Mouse (Mus musculus): ENCODE data around the gene Hc.

Gene Hc

DNA sequence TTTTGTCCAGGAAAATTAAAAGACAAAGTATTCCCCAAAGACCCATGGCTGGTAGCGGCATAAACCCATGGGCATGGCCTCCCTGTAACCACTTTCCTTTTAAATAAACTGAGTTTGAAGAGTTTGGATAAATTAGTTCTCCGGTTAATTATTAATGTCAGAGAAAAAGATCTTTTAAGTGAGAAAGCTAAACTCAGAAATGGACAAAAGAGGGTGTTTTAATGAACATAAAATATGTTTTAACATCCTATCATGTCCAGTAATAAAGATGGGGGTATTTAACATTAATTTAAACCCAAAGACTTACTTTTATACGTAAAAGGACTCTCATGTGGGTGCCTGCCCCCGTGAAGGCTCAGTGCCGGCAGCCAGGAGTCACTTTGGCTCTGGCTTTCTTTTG is at the start of gene Hc:
Gene Hc (minus strand): TSS at position 101 of the 400 bp plus-strand sequence.
- no peak for DNase-seq (ENCODE audit: low spot score in 2 of 2)

DNA sequence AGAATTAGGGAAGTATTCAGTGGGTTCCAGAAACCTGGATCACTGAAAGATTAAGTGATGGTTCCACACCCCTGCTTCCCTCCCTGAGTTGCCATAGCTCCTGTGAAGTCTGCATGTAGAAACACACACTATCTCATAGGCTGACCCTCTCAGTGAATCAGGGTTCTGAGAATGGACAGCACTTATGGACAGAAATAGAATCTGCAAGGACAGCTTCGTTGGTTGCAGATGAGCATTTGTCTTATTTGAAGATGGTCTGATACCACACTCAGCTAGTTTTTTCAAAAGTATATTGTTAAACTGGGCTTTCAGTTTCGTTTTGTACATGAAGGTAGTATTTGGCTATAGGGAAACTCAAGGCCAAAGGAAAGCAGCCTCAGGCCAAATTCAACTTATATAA is 49.3 kb upstream of the Hc start:
- DNase-seq (ENCODE audit: low spot score in 2 of 2), result no peak

DNA sequence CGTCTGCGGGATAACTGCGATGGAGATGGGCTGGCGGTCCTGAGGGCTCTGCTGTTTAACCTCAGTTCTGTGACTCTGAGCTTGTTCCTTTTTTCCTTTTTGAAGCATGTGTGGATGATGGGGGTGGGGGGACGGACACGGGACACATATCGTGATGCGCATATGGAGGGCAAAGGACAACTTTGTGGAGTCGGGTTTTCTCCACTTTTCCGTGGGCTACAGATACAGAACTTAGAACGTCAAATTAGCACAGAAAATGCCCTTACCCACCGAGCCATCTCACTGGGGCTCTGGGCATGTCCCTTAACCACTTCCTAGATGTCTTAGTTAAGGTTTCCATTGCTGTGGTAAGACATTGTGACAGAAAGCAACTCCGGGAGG is 48.7 kb upstream of the Hc start:
- no peak for DNase-seq (ENCODE audit: low spot score in 2 of 2)

DNA sequence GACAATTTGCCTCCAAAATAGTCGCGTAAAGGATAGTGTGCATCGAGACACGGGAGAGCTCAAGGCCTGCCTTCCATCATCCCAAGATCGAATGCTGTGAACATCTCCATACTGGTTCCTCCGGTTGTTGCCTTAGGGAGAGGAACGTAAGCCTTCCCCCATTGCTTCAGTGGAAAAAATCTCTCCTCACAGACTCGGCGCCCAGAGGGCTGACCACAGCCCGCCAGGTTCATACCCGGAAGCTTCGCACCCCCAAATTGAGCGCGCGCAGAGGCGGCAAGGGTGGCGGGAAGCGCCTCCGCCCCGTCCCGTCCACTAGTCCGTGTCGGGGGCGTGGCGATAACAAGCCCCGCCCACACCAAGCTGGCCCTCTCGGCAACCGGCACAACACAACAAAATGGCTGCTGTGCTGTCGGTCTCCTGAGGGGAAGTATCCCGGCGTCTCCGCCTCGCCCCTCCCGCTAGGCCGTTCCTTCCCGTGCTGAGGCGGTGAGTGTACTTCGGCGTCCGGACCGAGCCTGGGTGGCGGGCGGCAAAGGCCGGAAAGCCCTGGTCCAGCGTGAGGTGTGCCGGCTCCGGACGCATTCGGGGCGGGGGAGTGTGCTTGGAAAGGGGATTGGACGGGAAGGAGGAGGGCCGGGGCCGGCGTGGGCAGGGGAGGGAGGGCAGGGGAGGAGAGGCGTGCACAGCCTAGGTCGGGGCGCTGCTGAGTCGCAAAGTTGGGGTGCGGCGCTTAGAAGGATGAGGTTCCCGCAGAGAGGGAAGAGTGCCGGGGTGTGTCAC is 48.1 kb upstream of the Hc start, which contains the start of gene Cntrl:
Gene Cntrl (plus strand): TSS at position 352 of the 783 bp plus-strand sequence.
- DNase-seq (ENCODE audit: low spot score in 2 of 2), result peak; percentile 85 to 88

DNA sequence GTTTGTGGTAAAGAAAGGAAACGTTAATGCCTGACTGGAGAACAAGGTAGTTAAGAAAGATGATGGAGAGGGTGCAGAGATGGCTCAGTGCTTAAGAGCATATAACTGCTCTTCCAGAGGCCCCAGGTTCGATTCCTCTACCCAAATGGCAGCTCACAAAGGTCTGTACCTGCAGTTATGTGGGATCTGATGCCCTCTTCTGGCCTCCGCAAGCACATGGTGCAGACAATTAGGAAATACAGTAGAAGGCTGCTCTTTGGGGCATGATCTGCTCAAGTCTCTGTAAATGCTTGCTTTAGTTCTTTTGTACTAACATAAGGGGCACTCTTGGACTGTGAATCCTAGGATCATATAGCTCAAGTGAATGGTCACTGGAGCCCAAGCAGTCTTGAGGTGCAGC is 47.5 kb upstream of the Hc start:
- peak; percentile 22 to 27 for DNase-seq (ENCODE audit: low spot score in 2 of 2)

DNA sequence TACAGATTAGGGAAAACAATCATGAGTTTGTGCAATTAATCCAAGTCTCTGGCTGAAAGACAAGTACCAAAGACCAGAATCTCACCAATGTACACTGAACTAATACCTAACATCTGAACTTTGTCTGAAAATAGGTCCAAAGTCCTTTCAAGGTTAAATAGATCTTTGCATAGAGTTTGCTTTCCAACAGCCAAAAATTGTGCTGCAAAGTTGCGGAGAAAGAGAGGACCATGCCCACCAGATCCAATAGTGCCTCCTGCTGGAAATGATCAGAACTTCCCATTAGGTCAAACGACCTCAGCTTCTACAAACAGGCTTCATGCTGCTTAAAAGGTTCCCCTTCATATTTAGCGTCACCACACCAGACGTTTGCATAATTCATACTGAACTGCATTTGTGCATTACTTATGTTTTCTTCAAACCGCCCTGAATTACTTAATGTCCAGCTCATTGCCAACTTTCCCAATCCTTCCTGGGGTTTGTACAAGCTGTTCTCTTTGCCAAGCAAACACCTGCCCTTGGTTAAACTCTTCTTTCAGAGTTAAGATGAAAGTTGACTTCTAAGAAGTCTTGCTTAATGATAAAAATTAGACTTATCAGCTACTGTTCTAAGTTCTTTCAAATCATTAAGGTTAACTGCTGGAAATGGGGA is 46.9 kb upstream of the Hc start:
- DNase-seq (ENCODE audit: low spot score in 2 of 2), result no peak

DNA sequence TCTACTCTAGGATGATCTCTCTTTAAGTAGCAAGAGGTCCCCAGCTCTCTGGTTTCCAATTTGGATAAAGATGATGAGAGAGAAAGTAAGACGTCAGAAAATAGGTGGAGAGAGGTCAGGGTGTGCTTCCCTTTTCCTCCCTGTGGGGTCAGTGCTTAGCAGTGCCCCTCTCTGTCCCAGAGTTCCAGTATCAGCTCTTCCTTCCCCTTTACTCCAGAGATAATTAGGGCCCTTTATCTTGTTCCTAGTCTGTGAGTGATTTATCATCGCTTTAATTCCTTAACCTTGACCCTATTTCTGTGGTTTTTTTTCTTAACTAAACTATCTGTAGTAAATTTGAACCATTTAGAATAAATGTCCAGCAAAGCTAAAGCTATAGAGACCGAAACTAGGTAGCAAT is 43.6 kb upstream of the Hc start:
- no peak for DNase-seq (ENCODE audit: low spot score in 2 of 2)

DNA sequence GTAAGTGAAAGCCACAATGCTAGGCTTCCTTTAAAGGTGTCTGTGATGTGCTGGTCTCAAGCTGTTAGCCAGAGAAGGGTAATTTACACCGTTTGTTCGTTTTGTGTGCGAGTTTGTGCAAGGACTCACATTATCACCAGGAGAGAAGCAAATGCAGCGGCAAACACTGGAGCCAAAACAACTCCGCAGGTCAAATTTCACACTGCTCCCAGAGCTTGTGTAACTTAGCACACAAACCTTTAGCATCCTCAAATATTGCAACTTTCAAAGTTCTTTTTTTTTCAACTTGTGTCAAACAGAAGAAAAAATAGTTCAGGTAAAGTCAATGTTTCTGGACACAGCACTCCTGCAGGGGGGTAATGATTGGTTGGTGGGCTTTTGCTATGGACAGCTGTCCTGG is 42.3 kb upstream of the Hc start:
- no peak for DNase-seq (ENCODE audit: low spot score in 2 of 2)

DNA sequence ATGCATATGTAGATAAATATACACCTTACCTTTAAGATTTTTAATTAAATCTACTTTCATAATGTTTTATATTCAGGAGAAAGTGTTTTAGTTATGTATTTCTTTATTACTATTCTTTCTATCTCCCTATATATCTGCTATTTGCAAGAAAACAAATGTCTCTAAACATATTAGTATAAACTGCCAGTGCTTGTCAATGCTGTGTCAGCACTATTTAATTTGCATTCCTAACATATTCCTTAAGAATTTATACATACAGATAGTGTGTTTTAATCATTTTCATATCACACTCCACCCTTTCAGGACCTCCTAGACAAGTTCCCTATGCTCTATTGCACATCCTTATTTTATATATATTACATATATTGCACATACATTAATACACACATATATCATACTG is 41.5 kb upstream of the Hc start:
- DNase-seq (ENCODE audit: low spot score in 2 of 2), result no peak

DNA sequence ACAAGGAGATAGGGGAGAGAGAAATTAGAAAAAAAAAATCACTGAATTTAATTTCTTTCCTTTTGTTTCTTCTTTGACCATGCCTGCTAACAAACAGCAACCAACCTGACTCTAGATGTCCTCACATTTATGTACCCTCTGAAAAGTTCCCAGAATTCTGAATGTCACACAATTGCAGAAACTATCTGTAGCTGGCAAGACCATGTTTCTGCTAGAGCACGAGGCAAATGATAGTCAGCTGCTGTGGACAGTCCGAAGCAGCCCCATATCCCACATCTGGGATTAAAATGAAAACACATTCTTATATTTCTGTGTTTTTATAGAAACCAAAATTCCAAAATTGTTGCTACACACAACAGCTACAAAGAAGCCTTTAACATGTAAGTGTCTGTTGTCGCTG is 40.2 kb upstream of the Hc start, which contains the start of gene AI182371:
Gene AI182371 (minus strand): TSS at position 101 of the 400 bp plus-strand sequence.
- no peak for DNase-seq (ENCODE audit: low spot score in 2 of 2)

DNA sequence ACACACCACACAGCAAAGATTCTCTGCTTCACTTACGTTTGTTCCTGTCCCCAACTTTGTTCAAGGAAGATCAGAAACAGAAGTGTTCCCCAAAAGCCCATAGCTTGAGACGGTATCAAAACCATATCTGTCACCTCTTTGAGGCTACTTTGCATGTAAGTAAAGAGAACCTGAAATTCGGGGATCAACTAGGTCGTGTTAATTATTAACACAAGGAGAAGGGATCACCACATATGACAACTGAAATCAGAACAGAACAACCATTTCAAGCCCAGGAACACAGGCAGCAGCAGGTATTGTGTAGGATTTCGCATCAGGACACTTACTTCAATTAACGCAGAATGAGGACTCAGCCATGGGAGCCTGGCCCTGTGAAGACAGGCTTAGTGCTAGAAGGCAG is 39.3 kb upstream of the Hc start:
- DNase-seq (ENCODE audit: low spot score in 2 of 2), result no peak

DNA sequence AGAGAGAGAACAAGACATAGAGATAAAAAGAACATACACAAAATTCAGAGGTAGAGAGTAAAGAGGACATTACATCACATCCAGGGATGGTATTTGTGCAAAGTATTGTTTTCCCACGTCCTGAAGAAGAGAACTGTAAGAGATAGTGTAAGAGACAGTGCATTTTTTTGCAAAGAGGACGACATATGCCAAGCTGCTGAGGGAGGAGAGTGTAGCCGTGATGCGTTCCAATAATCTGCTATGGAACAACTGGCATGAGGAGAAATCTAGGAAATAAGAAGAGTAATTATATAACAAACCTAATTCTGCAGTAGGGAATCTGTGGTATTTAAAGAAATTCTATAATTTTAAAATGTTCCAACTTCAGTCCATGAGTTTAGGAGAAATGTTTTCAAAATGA is 26.2 kb upstream of the Hc start:
- DNase-seq (ENCODE audit: low spot score in 2 of 2), result no peak

DNA sequence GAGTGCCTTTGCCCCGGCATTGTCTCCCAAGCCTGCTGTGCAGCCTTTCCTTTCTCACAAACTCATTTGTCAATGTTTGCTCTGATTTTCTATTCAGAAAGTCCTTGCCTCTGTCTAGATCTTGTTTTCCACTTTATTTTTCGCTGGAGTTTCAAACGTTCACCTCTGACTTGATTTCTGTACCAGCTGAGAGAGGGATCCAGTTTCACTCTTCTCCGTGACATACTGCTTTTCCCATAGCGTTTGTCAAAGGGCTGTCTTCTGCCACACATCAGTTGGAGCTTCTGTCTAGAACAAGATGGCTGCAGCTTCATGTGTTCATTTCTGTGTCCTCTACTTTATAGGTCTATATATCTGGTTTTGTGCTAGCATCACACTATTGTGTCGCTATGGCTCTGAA is 17.9 kb upstream of the Hc start:
- no peak for DNase-seq (ENCODE audit: low spot score in 2 of 2)

DNA sequence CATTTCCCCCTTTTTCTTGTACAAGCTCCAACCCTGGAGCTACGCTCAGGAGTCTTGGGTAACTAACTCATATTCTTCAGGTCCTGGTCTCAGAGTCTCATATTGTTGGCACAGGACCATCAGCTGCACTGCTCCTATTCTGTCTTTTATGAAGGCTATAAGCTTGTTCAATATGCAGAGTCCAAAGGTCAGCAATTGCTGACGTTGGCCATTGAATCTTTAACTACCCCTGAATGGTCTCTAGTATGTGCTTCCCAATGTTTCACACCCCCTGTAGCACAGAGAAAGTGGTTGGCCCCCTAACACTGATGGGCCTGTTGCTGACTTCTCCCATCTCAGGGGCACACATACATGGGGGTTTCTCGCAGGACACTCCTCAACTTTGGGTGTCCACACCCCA is 13.1 kb upstream of the Hc start:
- no peak for DNase-seq (ENCODE audit: low spot score in 2 of 2)

DNA sequence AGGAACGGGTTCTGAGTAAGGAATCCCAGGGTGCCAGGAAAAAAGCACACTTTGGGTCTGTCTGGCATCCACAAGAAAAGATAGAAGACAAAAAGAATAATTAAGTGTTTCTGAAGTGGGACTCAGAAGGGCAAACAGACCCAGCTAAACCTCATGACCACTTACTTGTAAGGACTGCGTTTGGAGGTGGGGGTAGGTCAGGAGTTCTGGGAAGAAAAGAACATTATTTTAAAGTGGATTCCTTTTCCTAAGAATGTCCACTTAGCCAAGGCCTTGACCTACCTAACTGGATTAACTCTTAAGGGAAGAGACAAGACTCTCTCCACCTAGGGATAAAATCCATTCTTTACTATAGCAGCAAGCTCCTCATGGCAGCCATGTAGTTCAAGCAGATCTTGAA is 11.3 kb upstream of the Hc start:
- no peak for DNase-seq (ENCODE audit: low spot score in 2 of 2)

DNA sequence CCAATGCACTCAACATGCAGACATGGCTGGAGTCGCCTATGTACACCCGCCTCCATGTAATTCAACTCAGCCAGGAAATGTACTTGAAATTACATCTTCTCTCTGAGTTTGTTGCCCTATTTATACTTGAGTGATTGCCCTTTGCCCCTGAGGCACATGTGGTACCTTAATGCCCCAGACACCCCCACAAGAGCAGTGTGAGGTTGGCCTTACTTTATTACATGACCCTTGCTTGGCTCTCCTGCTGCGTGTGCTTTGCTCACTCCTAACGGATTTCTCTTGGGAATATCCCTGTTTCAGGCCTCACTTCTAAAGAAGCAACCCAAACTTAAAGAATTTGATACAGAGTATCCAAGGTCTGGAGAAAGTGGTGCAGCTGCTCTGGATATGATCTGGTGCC is 9.0 kb upstream of the Hc start:
- no peak for DNase-seq (ENCODE audit: low spot score in 2 of 2)

DNA sequence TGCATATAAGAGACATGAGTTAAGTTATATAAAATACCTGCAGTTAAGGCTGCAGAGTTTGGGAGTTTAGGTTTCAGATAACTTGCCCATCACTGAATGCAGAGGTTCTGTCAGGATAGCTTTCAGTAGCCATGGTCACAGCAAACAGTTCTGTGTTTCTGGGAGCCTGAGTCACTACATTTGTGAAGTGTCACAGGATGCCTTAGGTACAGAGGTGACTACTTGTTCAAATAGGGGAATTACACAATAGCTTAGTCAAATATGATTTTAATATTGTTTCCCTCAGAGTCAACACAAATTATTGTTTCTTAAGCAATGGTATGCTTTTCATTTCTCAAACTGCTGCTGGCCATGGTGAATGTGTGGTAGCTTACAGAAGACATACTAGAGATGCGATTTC is 7.9 kb upstream of the Hc start:
- DNase-seq (ENCODE audit: low spot score in 2 of 2), result no peak

DNA sequence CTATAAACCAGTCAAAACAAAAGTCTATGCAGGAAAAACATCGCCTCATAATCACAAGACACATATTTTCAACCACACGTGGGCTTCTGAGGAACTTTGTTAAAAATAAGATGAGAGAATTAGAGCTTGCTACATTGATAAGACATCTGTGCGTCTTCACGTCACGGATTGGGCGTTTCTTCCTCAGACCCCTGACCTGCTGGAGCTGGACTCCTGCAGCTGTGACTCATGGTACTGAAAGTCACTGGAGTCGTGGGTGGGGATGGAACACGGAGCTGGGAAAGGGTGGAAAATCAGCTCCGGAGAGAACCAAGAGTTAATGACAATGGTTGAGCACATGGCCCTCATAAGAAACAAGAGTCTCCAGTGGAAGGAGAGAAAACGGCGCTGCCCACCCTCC is 5.9 kb upstream of the Hc start:
- DNase-seq (ENCODE audit: low spot score in 2 of 2), result no peak

DNA sequence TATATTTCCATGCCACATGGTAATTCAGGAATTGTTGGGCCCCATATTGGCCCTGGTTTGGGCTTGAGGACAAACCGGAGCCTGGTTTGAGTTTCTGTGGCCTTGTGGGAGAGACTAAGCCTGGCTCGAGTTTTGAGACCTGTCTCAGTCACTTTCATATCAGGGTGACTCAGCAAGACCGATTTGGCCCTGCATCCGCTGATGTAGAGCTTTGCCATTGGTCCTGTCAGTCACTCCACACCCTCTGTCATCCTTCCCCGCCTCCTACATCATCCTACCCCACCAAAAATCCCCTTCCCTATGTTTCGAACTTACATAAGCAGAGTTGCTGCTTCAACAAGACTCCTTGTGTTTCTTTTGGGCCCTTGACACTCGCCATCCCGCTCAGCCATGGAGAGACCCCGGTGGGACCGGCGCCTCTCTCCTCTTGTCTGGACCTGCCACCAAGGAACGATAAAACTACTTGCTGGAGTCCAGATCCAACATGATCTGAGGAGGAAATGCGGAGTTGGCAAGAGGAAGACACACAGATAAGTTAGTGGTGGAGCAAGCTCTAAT is 5.4 kb upstream of the Hc start:
- DNase-seq (ENCODE audit: low spot score in 2 of 2), result no peak

DNA sequence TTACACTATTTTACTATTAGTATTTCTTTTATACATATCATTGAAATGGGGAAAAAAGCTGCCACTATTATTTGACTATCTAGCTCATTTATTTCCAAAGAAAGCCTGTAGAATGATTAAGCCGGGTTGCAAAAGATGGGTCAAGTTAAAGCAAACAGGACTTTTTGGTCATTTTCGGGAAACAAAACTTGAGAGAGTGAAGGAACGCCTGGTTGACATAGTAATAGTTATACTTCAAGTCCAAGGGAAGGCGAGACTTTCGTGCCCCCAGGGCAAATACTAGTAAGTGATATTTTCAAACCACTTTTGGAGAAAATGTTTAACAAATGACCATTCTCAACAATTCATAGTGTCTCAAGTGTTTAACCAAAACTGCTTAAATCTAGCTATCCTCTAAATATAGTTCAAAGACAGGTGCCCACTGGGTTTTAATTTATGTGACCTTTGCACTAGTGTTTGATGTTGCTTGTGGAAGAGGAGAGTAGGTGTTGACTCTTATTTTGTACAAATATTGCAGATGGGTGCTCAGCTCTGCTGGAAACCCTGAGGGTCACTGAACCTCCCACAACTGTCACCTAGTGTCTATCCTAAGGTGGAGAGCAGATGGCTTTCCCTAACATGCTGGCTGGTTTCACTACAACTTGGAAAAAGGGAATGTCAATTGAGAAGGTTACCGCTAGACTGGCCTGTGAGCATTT is 2.2 kb upstream of the Hc start:
- no peak for DNase-seq (ENCODE audit: low spot score in 2 of 2)

DNA sequence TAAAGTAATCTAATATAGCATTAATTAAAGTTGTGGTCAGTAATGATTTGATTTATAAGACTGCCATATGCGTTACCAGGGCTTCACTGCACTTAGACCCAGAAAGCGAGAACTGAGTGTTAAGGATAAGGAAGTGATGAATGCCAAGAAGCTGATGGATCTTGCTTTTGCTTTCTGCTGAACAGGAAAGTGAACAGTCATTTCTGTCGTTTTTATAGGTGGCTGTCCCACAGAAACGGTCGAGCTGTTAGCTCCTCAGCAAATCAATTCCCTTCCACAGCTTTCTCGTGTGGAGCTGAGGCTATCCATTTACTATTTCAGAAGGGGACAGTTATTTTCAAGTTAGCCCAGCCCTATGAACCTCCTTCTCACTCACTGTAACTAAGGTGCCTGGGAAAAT is 341 bp downstream of the Hc start:
- DNase-seq (ENCODE audit: low spot score in 2 of 2), result no peak

DNA sequence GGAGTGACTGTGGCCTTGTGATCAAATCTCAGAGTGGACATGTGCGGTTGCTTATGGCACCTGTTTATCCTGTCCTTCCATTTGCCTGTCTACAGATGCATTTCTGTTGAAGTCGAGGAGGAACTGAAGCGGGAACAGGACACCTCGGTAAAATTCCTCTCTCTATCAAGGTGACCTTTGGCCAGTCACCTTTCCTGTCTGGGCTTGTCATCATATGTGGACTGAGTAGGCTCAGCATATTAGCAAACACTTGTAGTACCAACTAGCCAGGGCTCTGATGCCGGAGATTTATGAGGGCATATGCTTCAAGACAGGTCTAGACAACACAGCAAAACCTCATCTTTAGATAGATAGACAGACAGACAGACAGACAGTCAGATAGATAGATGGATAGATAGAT is 982 bp downstream of the Hc start:
- DNase-seq (ENCODE audit: low spot score in 2 of 2), result no peak

DNA sequence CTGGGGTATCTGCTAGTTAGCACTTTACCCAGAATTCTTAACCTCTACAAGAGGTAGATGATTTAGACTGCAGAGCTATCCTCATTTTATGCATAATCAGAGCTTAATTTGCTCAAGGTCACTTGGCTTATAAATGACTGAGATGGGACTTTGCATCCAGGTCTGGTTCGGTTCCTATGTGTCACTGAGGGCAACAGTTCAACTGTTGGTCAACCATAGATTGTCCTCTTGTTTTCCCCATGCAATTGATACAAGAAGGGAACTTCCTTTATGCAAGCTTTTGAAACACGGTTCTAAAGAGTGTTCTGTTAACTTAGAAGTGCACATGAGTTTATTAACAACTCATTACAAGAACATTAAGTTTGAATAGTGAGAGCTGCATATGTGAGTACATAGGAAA is 2.9 kb downstream of the Hc start:
- DNase-seq (ENCODE audit: low spot score in 2 of 2), result no peak
